Mouse (Mus musculus): Measurements from ENCODE around the gene Galnt12. TPM values are rescaled to one million over a fixed set of nuclear protein-coding genes. Genes with fewer than 3 reads are reported as not detected.
A peak's percentile ranks its signal among the peaks of the same experiment; 100 is the strongest.

Galnt12 gene
- total and polyA plus RNA-seq, 3 experiments: not detected

GRCm38 (mm10) chr4:47122051-47122706, 30.5 kb downstream of the Galnt12 start:
- no peak overlapping the region for H3K27ac ChIP-seq (ENCODE audit: control insufficient read depth, low read depth, low read length)
- no peak overlapping the region for H3K4me3 ChIP-seq (ENCODE audit: control insufficient read depth in 1 of 2, insufficient read depth in 1 of 2, low read depth in 2 of 2, low read length in 2 of 2)
- no peaks in the 10 kb centered on the region for H3K79me2 ChIP-seq (ENCODE audit: control insufficient read depth, insufficient read depth, low read length, poor library complexity)
- peaks cover 0 to under 1% of the 10 kb centered on the region in 2 experiments; a peak in 2 of 4 replicates for H3K27me3 ChIP-seq (ENCODE audit: control insufficient read depth in 1 of 2, insufficient read depth in 2 of 2, low read length in 2 of 2)
- H3K4me1 ChIP-seq (ENCODE audit: control insufficient read depth in 1 of 2, insufficient read depth in 2 of 2, low read length in 2 of 2): no peaks in the 10 kb centered on the region
- no peaks in the 10 kb centered on the region for H3K9me3 ChIP-seq (replicated peaks; ENCODE audit: insufficient read depth, low read length)
- DNase-seq (ENCODE audit: low read depth, low spot score): peak; percentile 53
- H3K36me3 ChIP-seq (ENCODE audit: control insufficient read depth in 1 of 2, insufficient read depth in 2 of 2, low read length in 2 of 2): no peaks in the 10 kb centered on the region
- TF ChIP-seq MAX (IDR thresholded peaks at IDR 0.05; ENCODE audit: low read length) (no peak), CTCF (IDR thresholded peaks at IDR 0.05 in 2 of 3, conservative IDR thresholded peaks at IDR 0.05 in 1 of 3; ENCODE audit: control insufficient read depth in 1 of 3, insufficient read depth in 1 of 3, low read depth in 2 of 3, low read length in 3 of 3, poor library complexity in 1 of 3, severe bottlenecking in 1 of 3) (peak; percentile 81 to 85 (median 84)), ZC3H11A (IDR thresholded peaks at IDR 0.05; ENCODE audit: low read depth, low read length) (peak; percentile 58), ZMIZ1 (IDR thresholded peaks at IDR 0.05; ENCODE audit: low read depth, low read length) (no peak), USF1 (IDR thresholded peaks at IDR 0.05; ENCODE audit: low read depth, low read length) (0 out of 2 replicates have a peak, but pooled peaks have one; percentile 8), MEF2A (IDR thresholded peaks at IDR 0.05; ENCODE audit: extremely low read depth, insufficient replicate concordance, low read depth, low read length, poor library complexity, severe bottlenecking) (no peak), SMC3 (IDR thresholded peaks at IDR 0.05; ENCODE audit: low read depth, low read length) (peak; percentile 87), E2F4 (IDR thresholded peaks at IDR 0.05; ENCODE audit: borderline replicate concordance, low read depth, low read length) (no peak), ETS1 (IDR thresholded peaks at IDR 0.05; ENCODE audit: low read depth, low read length) (no peak), MAFK (IDR thresholded peaks at IDR 0.05; ENCODE audit: borderline replicate concordance, low read depth, low read length) (no peak), RAD21 (IDR thresholded peaks at IDR 0.05; ENCODE audit: low read depth, low read length) (peak; percentile 68)
- H3K9ac ChIP-seq (ENCODE audit: control insufficient read depth, low read depth, low read length, poor library complexity, severe bottlenecking): no peak overlapping the region

GRCm38 (mm10) chr4:47124140-47124711, 32.5 kb downstream of the Galnt12 start:
- Histone ChIP-seq H3K27ac (ENCODE audit: control insufficient read depth, low read depth, low read length) (no peak overlapping the region), H3K79me2 (ENCODE audit: control insufficient read depth, insufficient read depth, low read length, poor library complexity) (no peaks in the 10 kb centered on the region), H3K9ac (ENCODE audit: control insufficient read depth, low read depth, low read length, poor library complexity, severe bottlenecking) (no peak overlapping the region), H3K4me3 (ENCODE audit: control insufficient read depth in 1 of 2, insufficient read depth in 1 of 2, low read depth in 2 of 2, low read length in 2 of 2) (no peak overlapping the region), H3K4me1 (ENCODE audit: control insufficient read depth in 1 of 2, insufficient read depth in 2 of 2, low read length in 2 of 2) (no peaks in the 10 kb centered on the region), H3K27me3 (ENCODE audit: control insufficient read depth in 1 of 2, insufficient read depth in 2 of 2, low read length in 2 of 2) (peaks cover 0 to 4% of the 10 kb centered on the region in 2 experiments; a peak in 3 of 4 replicates), H3K36me3 (ENCODE audit: control insufficient read depth in 1 of 2, insufficient read depth in 2 of 2, low read length in 2 of 2) (no peaks in the 10 kb centered on the region), H3K9me3 (replicated peaks; ENCODE audit: insufficient read depth, low read length) (no peaks in the 10 kb centered on the region)
- TF ChIP-seq TAL1 (IDR thresholded peaks at IDR 0.05; ENCODE audit: low read length) (no peak), E2F4 (IDR thresholded peaks at IDR 0.05; ENCODE audit: borderline replicate concordance, low read depth, low read length) (no peak), JUND (IDR thresholded peaks at IDR 0.05; ENCODE audit: low read depth, low read length) (no peak), MEF2A (IDR thresholded peaks at IDR 0.05; ENCODE audit: extremely low read depth, insufficient replicate concordance, low read depth, low read length, poor library complexity, severe bottlenecking) (no peak), MAFK (IDR thresholded peaks at IDR 0.05; ENCODE audit: borderline replicate concordance, low read depth, low read length) (no peak), TCF12 (IDR thresholded peaks at IDR 0.05; ENCODE audit: low read depth, low read length) (no peak), MYC (IDR thresholded peaks at IDR 0.05; ENCODE audit: low read depth, low read length) (no peak), POLR2A (IDR thresholded peaks at IDR 0.05; ENCODE audit: control insufficient read depth in 1 of 2, insufficient read depth in 1 of 2, low read depth in 1 of 2, low read length in 2 of 2, poor library complexity in 1 of 2) (no peak), TBP (IDR thresholded peaks at IDR 0.05; ENCODE audit: low read depth, low read length) (no peak), MAZ (IDR thresholded peaks at IDR 0.05; ENCODE audit: low read depth, low read length) (no peak), NRF1 (IDR thresholded peaks at IDR 0.05; ENCODE audit: insufficient read depth, low read depth, low read length, poor library complexity, severe bottlenecking) (no peak), USF1 (IDR thresholded peaks at IDR 0.05; ENCODE audit: low read depth, low read length) (no peak), ZNF384 (IDR thresholded peaks at IDR 0.05; ENCODE audit: low read depth, low read length) (no peak), CHD1 (IDR thresholded peaks at IDR 0.05; ENCODE audit: low read depth, low read length) (no peak), UBTF (IDR thresholded peaks at IDR 0.05; ENCODE audit: borderline replicate concordance, insufficient read depth, low read depth, low read length) (no peak), ZKSCAN1 (IDR thresholded peaks at IDR 0.05; ENCODE audit: low read depth, low read length) (no peak), EP300 (IDR thresholded peaks at IDR 0.05; ENCODE audit: low read depth in 1 of 2, low read length in 2 of 2) (no peak), KAT2A (conservative IDR thresholded peaks at IDR 0.05; ENCODE audit: low read depth, low read length) (no peak), MAX (IDR thresholded peaks at IDR 0.05; ENCODE audit: low read length) (no peak), SIN3A (IDR thresholded peaks at IDR 0.05; ENCODE audit: low read length) (no peak)
- no peak for DNase-seq (ENCODE audit: low read depth, low spot score)
